Mouse (Mus musculus): ENCODE results near the gene Zfp598.

- TF ChIP-seq FLI1 (IDR thresholded peaks at IDR 0.05; ENCODE audit: low read length) (peak; percentile 49; the same call in 1 of the 2 replicates), GATA1 (IDR thresholded peaks at IDR 0.05; ENCODE audit: borderline replicate concordance, low read length) (no peak)
Measured at GRCm38 (mm10) chr17:24669545-24670245, at the start of gene Zfp598.
